Mouse (Mus musculus) forebrain, embryonic 14.5 days (tissue): Measurements from ENCODE around the gene Gm614. TPM values are rescaled to one million over a fixed set of nuclear protein-coding genes. Genes with fewer than 3 reads are reported as not detected.

Experiments used
- ATAC-seq: fragments of 200-750 bp; cut with Nextera tagmentation; 2 replicates; pipeline ENCODE4 v1.8.0; 2017; ENCODE audit warnings: mild to moderate bottlenecking, moderate library complexity
- DNase-seq: peaks from one replicate; pipeline ENCODE4 v3.0.0-alpha.2; 2015; ENCODE audit warnings: low spot score
- H3K27ac ChIP-seq: fragments of 300-500 bp; sonication (generic); 2 replicates; pipeline ENCODE4 v1.5.1; 2014; ENCODE audit warnings: low read depth, mild to moderate bottlenecking, control low read depth, low read length, moderate library complexity
- H3K27me3 ChIP-seq: fragments of 300-500 bp; sonication (generic); replicated peaks from 2 replicates; pipeline ENCODE4 v1.6.1; 2014; ENCODE audit warnings: low read length, control low read depth, mixed read lengths; ENCODE audit not compliant: control insufficient read depth, insufficient read depth
- H3K36me3 ChIP-seq: fragments of 300-500 bp; sonication (generic); 2 replicates; pipeline ENCODE4 v1.6.1; 2014; ENCODE audit warnings: low read length, control low read depth; ENCODE audit not compliant: control insufficient read depth, insufficient read depth
- H3K4me1 ChIP-seq: fragments of 300-500 bp; sonication (generic); 2 replicates; pipeline ENCODE4 v1.6.1; 2014; ENCODE audit warnings: antibody characterized with exemption, low read length, control low read depth; ENCODE audit not compliant: control insufficient read depth, insufficient read depth
- H3K4me2 ChIP-seq: fragments of 300-500 bp; sonication (generic); 2 replicates; pipeline ENCODE4 v1.6.1; 2014; ENCODE audit warnings: mild to moderate bottlenecking, control low read depth, low read length
- H3K4me3 ChIP-seq: fragments of 300-500 bp; sonication (generic); 2 replicates; pipeline ENCODE4 v1.5.1; 2014; ENCODE audit warnings: low read depth, low read length, control low read depth
- H3K9ac ChIP-seq: fragments of 300-500 bp; sonication (generic); 2 replicates; pipeline ENCODE4 v1.6.1; 2014; ENCODE audit warnings: mild to moderate bottlenecking, low read length, control low read depth, moderate library complexity
- H3K9me3 ChIP-seq: fragments of 300-500 bp; sonication (generic); replicated peaks from 2 replicates; pipeline ENCODE4 v1.6.1; 2016; ENCODE audit warnings: low read length, control low read depth, mixed read lengths; ENCODE audit not compliant: control insufficient read depth
- WGBS: fragments of 180-500 bp; shearing (Covaris S2); extraction: QIAGEN DNeasy Blood & Tissue Kit; methylation state at CpG from one replicate; pipeline ENCODE4 v1.1.7; 2014; 5-methylcytosine and 5-hydroxymethylcytosine counted together
- polyA plus RNA-seq: library from polyadenylated mRNA; unstranded; fragments of >200 nt; fragmentation: Nextera tagmentation; extraction: Ambion mirVana; gene quantifications from 2 replicates; pipeline ENCODE4 v1.2.1, GENCODE M21; 2014

The Gm614 gene
- not detected in 2 replicates for polyA plus RNA-seq

DNA sequence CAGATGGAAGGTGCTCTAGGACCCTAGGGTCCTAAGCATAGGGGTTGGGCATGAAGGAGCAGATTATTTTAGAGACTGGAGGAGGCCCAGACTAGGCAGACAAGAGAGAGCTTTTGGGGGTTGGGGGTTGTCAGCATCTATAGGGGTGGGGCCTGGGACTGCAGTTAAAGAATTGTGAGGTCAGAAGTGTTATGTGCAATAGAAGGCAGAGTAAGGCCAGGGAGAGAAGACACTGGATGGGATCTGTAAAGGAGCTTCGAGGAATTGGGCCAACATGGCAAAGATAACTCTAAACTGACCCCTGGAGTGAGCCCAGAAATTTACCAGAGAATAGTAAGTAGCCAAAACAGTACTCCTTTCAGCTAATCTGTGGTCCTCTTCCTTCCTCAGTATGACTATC lies at the start of gene Gm614:
Gm614 (minus strand) TSS at position 101 of the 400 bp plus-strand sequence.
- H3K9me3 ChIP-seq, result no peaks in the 10 kb centered on the region
- no peak within 1 kb of the TSS for H3K9ac ChIP-seq
- no peak within 1 kb of the TSS for H3K4me2 ChIP-seq
- H3K36me3 ChIP-seq, result no peaks in the 10 kb centered on the region
- no peak within 1 kb of the TSS for H3K27ac ChIP-seq
- no peak within 1 kb of the TSS for H3K4me3 ChIP-seq
- DNase-seq (no peak), ATAC-seq (no peak)
- WGBS, result 88% methylated on average over 1 of the region's 1 CpGs
- H3K27me3 ChIP-seq, result no peaks in the 10 kb centered on the region
- H3K4me1 ChIP-seq, result no peaks in the 10 kb centered on the region

DNA sequence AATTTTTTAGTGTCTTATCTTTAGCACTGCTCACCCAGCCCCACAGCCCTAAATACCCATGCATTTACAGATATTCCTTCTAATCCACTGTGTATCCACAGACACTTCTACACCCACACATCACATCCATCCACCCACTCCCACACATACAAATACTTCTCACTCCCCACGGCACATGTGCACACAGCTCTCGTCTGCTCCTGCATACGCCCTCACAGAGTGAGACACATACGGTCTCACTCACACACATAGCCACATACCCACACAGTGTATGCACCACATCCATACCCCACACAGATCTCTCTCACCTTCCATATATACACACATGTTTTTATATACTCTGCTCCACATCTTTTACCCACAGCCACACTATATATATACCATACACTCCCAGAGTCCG lies 45.5 kb upstream of the Gm614 start:
- Histone ChIP-seq H3K27me3 (no peaks in the 10 kb centered on the region), H3K9ac (no peak overlapping the region), H3K27ac (no peak overlapping the region), H3K36me3 (peaks cover 27% of the 10 kb centered on the region), H3K4me3 (no peak overlapping the region), H3K4me2 (no peak overlapping the region), H3K9me3 (no peaks in the 10 kb centered on the region), H3K4me1 (0 out of 2 replicates have a peak, but pooled peaks cover under 1% of the 10 kb centered on the region)
- DNase-seq, result no peak
- no peak for ATAC-seq
- 91% methylated on average over 5 of the region's 5 CpGs for WGBS

DNA sequence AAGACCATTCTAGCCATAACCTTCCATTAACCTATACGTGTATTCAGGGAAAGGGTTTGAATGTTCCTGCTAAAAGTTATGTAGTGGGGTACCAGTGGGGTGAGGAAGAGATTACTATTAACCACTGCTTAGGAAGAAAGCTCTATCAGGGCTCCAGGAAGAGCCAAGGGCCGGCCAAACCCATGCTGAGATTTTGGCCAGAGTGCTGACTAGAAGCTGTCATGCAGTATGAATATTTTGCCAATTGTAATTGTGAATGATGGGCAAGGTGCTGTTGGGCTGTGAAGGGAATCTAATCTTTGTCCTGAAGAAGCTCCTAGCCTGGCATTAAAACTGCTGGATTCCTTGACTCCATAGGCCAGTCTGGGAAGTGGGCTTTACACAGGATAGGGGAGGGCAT lies 40.9 kb upstream of the Gm614 start:
- Histone ChIP-seq H3K4me2 (no peak overlapping the region), H3K4me3 (no peak overlapping the region), H3K36me3 (peaks cover 6% of the 10 kb centered on the region; the same call in 1 of the 2 replicates), H3K9me3 (no peaks in the 10 kb centered on the region), H3K27me3 (no peaks in the 10 kb centered on the region), H3K27ac (no peak overlapping the region), H3K9ac (no peak overlapping the region), H3K4me1 (peaks cover 17% of the 10 kb centered on the region; the same call in 1 of the 2 replicates)
- 40% methylated on average over 2 of the region's 2 CpGs for WGBS
- no peak for DNase-seq
- no peak for ATAC-seq

DNA sequence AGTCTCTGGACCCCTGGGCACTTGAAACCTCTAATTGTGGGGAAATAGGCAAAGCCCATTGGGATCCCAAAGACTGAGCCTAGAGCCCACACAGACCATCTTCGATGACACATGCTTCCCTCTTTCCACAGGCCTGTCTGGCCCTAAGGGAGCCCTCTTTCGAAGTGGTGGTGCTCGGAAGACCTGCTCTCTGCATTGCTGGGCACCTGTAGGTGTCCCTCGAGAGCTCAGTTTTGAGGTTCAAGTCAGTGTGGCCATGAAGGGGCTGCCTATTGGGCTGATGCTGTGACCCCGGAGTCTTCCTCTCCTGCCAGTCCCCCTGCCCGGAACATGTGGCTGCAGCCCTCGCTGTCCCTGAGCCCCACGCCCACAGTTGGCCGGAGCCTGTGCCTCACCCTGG lies 37.9 kb upstream of the Gm614 start:
- 0 out of 2 replicates have a peak, but pooled peaks cover 7% of the 10 kb centered on the region for H3K36me3 ChIP-seq
- H3K4me3 ChIP-seq, result peak overlapping the region; percentile 47
- peak overlapping the region; percentile 51 for H3K4me2 ChIP-seq
- no peak for ATAC-seq
- 69% methylated on average over 9 of the region's 9 CpGs for WGBS
- no peak for DNase-seq
- peak overlapping the region; percentile 40 for H3K9ac ChIP-seq
- H3K4me1 ChIP-seq, result peaks cover 17% of the 10 kb centered on the region; the same call in 1 of the 2 replicates
- H3K27me3 ChIP-seq, result no peaks in the 10 kb centered on the region
- no peaks in the 10 kb centered on the region for H3K9me3 ChIP-seq
- H3K27ac ChIP-seq, result no peak overlapping the region

DNA sequence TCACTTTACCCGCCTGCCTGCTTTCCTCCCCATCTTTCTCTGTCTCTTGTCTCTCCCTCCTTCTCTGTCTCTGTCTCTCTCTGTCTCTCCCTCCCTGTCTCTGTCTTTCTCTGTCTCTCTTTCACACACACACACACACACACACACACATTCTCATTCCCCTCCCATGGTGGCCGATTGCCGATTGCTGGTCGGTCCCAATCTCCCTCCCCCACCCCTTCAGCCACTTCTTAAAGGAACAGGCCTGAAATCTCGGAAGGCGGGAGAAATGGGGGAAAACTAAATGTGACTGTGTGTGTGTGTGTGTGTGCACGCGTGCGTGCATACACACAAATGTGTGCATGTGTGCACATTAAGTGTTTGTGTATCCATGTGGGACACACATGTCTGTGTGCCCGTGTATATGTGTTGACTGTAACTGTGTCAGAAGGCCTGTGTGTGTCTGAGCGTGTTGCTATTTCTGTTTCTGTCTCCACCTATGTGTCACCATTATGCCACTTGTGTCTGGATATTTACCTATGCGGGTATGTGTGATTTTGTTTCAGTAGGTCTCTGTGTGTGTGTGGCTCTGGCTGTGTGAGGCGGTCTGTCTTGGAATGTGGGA lies 36.7 kb upstream of the Gm614 start:
- no peaks in the 10 kb centered on the region for H3K9me3 ChIP-seq
- WGBS, result 47% methylated on average over 13 of the region's 13 CpGs

DNA sequence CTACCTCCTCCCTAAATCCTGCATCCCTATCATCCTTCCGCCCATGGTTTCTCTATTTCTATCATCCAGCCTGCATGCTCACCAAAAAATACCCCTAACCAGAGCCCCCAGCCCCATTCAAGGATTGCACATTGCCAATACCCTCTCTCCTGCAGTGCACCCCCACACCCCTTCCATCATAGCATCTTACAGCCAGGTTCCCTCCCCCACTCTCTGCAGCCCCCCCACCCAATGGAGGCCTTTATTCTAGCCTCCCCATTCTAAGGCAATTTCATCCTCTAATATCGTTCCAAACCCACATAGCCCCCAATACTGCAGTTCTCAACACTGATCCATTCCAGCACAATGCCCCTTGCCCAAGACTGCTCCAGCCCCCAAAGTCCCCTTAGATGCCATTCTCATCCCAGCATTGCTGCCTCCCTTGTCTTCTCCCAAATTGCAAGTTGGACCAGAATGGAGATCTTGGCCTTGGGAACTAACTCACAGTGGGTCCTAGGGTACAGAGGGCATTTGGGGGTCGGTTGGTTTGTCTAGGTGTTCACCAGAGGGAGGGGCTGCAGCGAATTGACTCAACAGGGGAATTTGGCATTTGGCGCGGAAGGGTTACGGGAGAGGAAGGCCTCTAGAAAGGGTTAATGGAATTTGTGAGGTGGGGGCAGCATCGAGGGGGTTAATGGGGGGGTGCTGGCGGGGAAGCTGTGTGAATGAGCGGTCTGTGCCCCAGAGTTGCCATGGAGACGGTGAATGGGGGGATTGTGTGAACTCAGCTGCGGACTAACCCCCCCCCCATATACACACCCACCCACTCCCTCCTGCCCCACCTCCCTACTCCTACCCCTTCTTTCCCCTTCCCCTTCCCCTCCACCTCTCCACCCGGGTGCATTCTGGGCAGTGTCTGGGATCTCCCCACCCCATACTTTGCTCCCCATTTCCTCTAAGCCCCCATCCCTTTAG lies 36.0 kb upstream of the Gm614 start:
- Histone ChIP-seq H3K4me2 (peak overlapping the region; percentile 51), H3K36me3 (peaks cover 24% of the 10 kb centered on the region; the same call in 1 of the 2 replicates), H3K9ac (peak overlapping the region; percentile 74), H3K4me3 (peak overlapping the region; percentile 47), H3K27ac (peak overlapping the region; percentile 70), H3K4me1 (peaks cover 17% of the 10 kb centered on the region; the same call in 1 of the 2 replicates), H3K9me3 (no peaks in the 10 kb centered on the region), H3K27me3 (no peaks in the 10 kb centered on the region)
- DNase-seq (peak; percentile 81), ATAC-seq (peak; percentile 74)
- WGBS, result 40% methylated on average over 13 of the region's 13 CpGs

More for the DNA sequence above, 36.7 kb upstream of the Gm614 start:
- peak overlapping the region; percentile 51 for H3K4me2 ChIP-seq
- peaks cover 17% of the 10 kb centered on the region; the same call in 1 of the 2 replicates for H3K4me1 ChIP-seq
- peak overlapping the region; percentile 70 for H3K27ac ChIP-seq
- DNase-seq (peak; percentile 69), ATAC-seq (peak; percentile 70)
- H3K27me3 ChIP-seq, result no peaks in the 10 kb centered on the region
- H3K4me3 ChIP-seq, result peak overlapping the region; percentile 47
- peak overlapping the region; percentile 74; the same call in 1 of the 2 replicates for H3K9ac ChIP-seq
- peaks cover 18% of the 10 kb centered on the region; the same call in 1 of the 2 replicates for H3K36me3 ChIP-seq

DNA sequence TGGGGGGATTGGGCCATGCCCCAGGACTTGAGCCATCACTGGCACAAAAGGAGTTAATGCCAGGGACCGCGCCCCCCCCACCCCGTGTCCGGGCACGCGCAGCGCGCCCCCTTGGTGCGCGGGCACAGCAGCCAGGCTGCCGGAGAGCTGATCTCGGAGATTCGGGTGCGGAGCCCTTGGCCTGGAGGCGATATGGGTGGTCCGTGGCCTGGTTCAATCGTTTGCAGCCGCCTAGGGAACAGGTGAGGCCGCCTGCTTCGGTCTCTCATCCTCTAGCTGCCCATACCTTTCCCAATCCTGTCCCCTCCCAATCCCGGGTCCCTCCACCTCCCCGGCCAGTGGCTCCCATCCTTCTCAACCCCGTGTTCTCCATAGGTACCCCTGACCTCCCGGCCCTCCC lies 35.3 kb upstream of the Gm614 start, which contains the start of gene Nlgn3:
Nlgn3 (plus strand) TSS at position 114 of the 400 bp plus-strand sequence.
- H3K4me2 ChIP-seq, result peak within 1 kb of the TSS; percentile 51
- 26% methylated on average over 15 of the region's 24 CpGs for WGBS
- ATAC-seq (peak; percentile 27), DNase-seq (peak; percentile 59)
- H3K9me3 ChIP-seq, result no peaks in the 10 kb centered on the region
- peaks cover 14% of the 10 kb centered on the region; the same call in 1 of the 2 replicates for H3K4me1 ChIP-seq
- peak within 1 kb of the TSS; percentile 74 for H3K9ac ChIP-seq
- no peaks in the 10 kb centered on the region for H3K27me3 ChIP-seq
- peak within 1 kb of the TSS; percentile 70 for H3K27ac ChIP-seq
- peak within 1 kb of the TSS; percentile 47 for H3K4me3 ChIP-seq
- H3K36me3 ChIP-seq, result peaks cover 26% of the 10 kb centered on the region; the same call in 1 of the 2 replicates

DNA sequence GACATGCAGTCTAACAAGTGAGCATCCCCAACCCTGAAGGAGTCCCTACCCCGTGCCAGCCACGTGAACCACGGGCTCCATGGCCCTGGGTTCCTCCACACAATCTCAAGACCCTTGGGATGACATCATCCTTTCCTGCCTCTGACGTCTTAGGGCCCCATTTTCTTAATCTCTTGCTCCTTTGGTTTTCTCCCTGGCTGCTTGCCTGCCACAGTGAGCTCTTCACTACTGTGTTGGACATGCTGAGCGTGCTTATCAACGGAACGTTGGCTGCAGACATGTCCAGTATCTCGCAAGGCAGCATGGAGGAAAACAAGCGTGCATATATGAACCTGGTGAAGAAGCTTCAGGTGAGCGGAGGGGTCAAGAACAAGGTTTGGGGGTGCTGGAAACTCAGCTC lies 26.3 kb upstream of the Gm614 start:
- Histone ChIP-seq H3K4me1 (no peaks in the 10 kb centered on the region), H3K4me2 (no peak overlapping the region), H3K9ac (no peak overlapping the region), H3K36me3 (peaks cover 74% of the 10 kb centered on the region), H3K9me3 (no peaks in the 10 kb centered on the region), H3K27ac (no peak overlapping the region), H3K4me3 (no peak overlapping the region), H3K27me3 (no peaks in the 10 kb centered on the region)
- 87% methylated on average over 10 of the region's 10 CpGs for WGBS
- no peak for DNase-seq
- no peak for ATAC-seq
